Mouse (Mus musculus) megakaryocyte, embryonic 14.5 days (primary cell): ENCODE measurements around the gene Thbs1.

Experiments used
- FLI1 ChIP-seq: IDR thresholded peaks from 2 replicates; pipeline ENCODE4 v1.6.1; 2012; ENCODE audit warnings: low read length, inconsistent platforms, mixed read lengths
- GATA1 ChIP-seq: IDR thresholded peaks from 3 replicates; pipeline ENCODE4 v1.6.1; 2012; ENCODE audit warnings: mixed read lengths, low read length, inconsistent platforms, borderline replicate concordance

GRCm38 (mm10) chr2:118114671-118115070 is 3.0 kb downstream of the Thbs1 start:
- TF ChIP-seq GATA1, result no peak
- TF ChIP-seq FLI1, result no peak
